Mouse (Mus musculus) intestine, embryonic 16.5 days (tissue): ENCODE measurements around the gene Nkx1-2. TPM values are rescaled to one million over a fixed set of nuclear protein-coding genes. Genes with fewer than 3 reads are reported as not detected.

Source experiments
- ATAC-seq: fragments of 200-750 bp; cut with Nextera tagmentation; 2 replicates; pipeline ENCODE4 v1.8.0; 2017; ENCODE audit warnings: moderate TSS enrichment, moderate library complexity
- H3K27ac ChIP-seq: fragments of 300-500 bp; sonication (generic); 2 replicates; pipeline ENCODE4 v1.5.1; 2014; ENCODE audit warnings: mild to moderate bottlenecking, low read length
- H3K27me3 ChIP-seq: fragments of 300-500 bp; sonication (generic); replicated peaks from 2 replicates; pipeline ENCODE4 v1.6.1; 2014; ENCODE audit warnings: low read length, control low read depth, mixed read lengths; ENCODE audit not compliant: control insufficient read depth, insufficient read depth
- H3K36me3 ChIP-seq: fragments of 300-500 bp; sonication (generic); 2 replicates; pipeline ENCODE4 v1.6.1; 2014; ENCODE audit warnings: low read length, control low read depth; ENCODE audit not compliant: control insufficient read depth, insufficient read depth
- H3K4me1 ChIP-seq: fragments of 300-500 bp; sonication (generic); 2 replicates; pipeline ENCODE4 v1.6.1; 2014; ENCODE audit warnings: low read length, control low read depth, mixed read lengths; ENCODE audit not compliant: control insufficient read depth, insufficient read depth
- H3K4me2 ChIP-seq: fragments of 300-500 bp; sonication (generic); 2 replicates; pipeline ENCODE4 v1.6.1; 2014; ENCODE audit warnings: low read depth, low read length, control low read depth
- H3K4me3 ChIP-seq: fragments of 300-500 bp; sonication (generic); 2 replicates; pipeline ENCODE4 v1.5.1; 2014; ENCODE audit warnings: mild to moderate bottlenecking, low read length
- H3K9ac ChIP-seq: fragments of 300-500 bp; sonication (generic); 2 replicates; pipeline ENCODE4 v1.6.1; 2014; ENCODE audit warnings: low read depth, low read length
- H3K9me3 ChIP-seq: fragments of 300-500 bp; sonication (generic); 2 replicates; pipeline ENCODE4 v1.6.1; 2016; ENCODE audit warnings: low read length, control low read depth; ENCODE audit not compliant: control insufficient read depth
- WGBS: fragments of 180-500 bp; shearing (Covaris S2); extraction: QIAGEN DNeasy Blood & Tissue Kit; methylation state at CpG from one replicate; pipeline ENCODE4 v1.1.7; 2014; 5-methylcytosine and 5-hydroxymethylcytosine counted together
- polyA plus RNA-seq: library from polyadenylated mRNA; unstranded; fragments of >200 nt; fragmentation: Nextera tagmentation; extraction: Ambion mirVana; gene quantifications from 2 replicates; pipeline ENCODE4 v1.2.1, GENCODE M21; 2015

The Nkx1-2 gene
- polyA plus RNA-seq, 1 experiment from 2014 or later = 0.70 TPM

- no peaks in the 10 kb centered on the region for H3K27me3 ChIP-seq
- H3K4me3 ChIP-seq = no peak overlapping the region
- no peak overlapping the region for H3K4me2 ChIP-seq
- H3K9me3 ChIP-seq = no peaks in the 10 kb centered on the region
- no peaks in the 10 kb centered on the region for H3K36me3 ChIP-seq
- 49% methylated on average over 4 of the region's 4 CpGs for WGBS
- no peak for ATAC-seq
- no peaks in the 10 kb centered on the region for H3K4me1 ChIP-seq
- H3K27ac ChIP-seq = no peak overlapping the region
- H3K9ac ChIP-seq = no peak overlapping the region
Measured at GRCm38 (mm10) chr7:132626174-132626573, 26.7 kb upstream of the Nkx1-2 start.

- Histone ChIP-seq H3K9me3 (no peaks in the 10 kb centered on the region), H3K36me3 (no peaks in the 10 kb centered on the region), H3K9ac (no peak overlapping the region), H3K4me3 (no peak overlapping the region), H3K4me1 (no peaks in the 10 kb centered on the region), H3K27me3 (no peaks in the 10 kb centered on the region), H3K4me2 (no peak overlapping the region), H3K27ac (no peak overlapping the region)
- 77% methylated on average over 10 of the region's 10 CpGs for WGBS
- ATAC-seq = no peak
Measured at GRCm38 (mm10) chr7:132624161-132624560, 24.7 kb upstream of the Nkx1-2 start.

- no peaks in the 10 kb centered on the region for H3K27me3 ChIP-seq
- H3K9ac ChIP-seq = no peak overlapping the region
- no peak overlapping the region for H3K4me2 ChIP-seq
- no peak for ATAC-seq
- WGBS = 88% methylated on average over 15 of the region's 15 CpGs
- no peaks in the 10 kb centered on the region for H3K36me3 ChIP-seq
- H3K27ac ChIP-seq = no peak overlapping the region
- no peaks in the 10 kb centered on the region for H3K9me3 ChIP-seq
- no peaks in the 10 kb centered on the region for H3K4me1 ChIP-seq
- H3K4me3 ChIP-seq = no peak overlapping the region
Measured at GRCm38 (mm10) chr7:132619975-132620918, 20.8 kb upstream of the Nkx1-2 start.

GRCm38 (mm10) chr7:132619549-132619948, 20.1 kb upstream of the Nkx1-2 start:
- 91% methylated on average over 8 of the region's 8 CpGs for WGBS
- H3K9me3 ChIP-seq = no peaks in the 10 kb centered on the region
- H3K36me3 ChIP-seq = no peaks in the 10 kb centered on the region
- no peak overlapping the region for H3K4me3 ChIP-seq
- no peak overlapping the region for H3K4me2 ChIP-seq
- H3K27ac ChIP-seq = no peak overlapping the region
- ATAC-seq = no peak
- no peaks in the 10 kb centered on the region for H3K4me1 ChIP-seq
- no peaks in the 10 kb centered on the region for H3K27me3 ChIP-seq
- H3K9ac ChIP-seq = no peak overlapping the region

- Histone ChIP-seq H3K4me2 (no peak overlapping the region), H3K4me3 (no peak overlapping the region), H3K9me3 (no peaks in the 10 kb centered on the region), H3K36me3 (no peaks in the 10 kb centered on the region), H3K9ac (no peak overlapping the region), H3K4me1 (no peaks in the 10 kb centered on the region), H3K27me3 (no peaks in the 10 kb centered on the region), H3K27ac (no peak overlapping the region)
- WGBS = 88% methylated on average over 5 of the region's 5 CpGs
- no peak for ATAC-seq
Measured at GRCm38 (mm10) chr7:132617021-132617564, 17.7 kb upstream of the Nkx1-2 start.

DNA sequence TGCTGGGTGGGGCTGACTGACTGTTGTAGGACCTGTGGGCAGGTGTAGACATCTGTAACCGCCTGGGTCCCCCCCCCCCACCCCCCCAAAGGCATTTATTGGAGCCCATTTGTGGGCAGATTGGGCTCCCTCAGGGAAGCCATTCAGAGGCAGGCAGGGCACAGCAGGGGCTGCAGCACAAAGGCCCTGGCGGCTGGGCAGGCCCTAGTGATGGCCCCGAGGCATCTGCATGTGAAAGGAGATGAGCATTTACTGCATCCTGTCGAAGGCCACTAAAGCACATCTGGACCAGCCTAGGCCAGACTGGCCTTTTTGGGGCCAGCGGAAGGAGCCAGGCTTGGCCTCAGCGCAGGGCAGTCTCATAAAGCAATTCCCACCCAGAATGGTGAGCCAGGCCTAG, 17.0 kb upstream of the Nkx1-2 start:
- H3K27me3 ChIP-seq = no peaks in the 10 kb centered on the region
- WGBS = 64% methylated on average over 6 of the region's 6 CpGs
- H3K4me3 ChIP-seq = no peak overlapping the region
- no peak for ATAC-seq
- H3K4me1 ChIP-seq = no peaks in the 10 kb centered on the region
- H3K36me3 ChIP-seq = no peaks in the 10 kb centered on the region
- H3K4me2 ChIP-seq = no peak overlapping the region
- no peaks in the 10 kb centered on the region for H3K9me3 ChIP-seq
- H3K27ac ChIP-seq = no peak overlapping the region
- H3K9ac ChIP-seq = no peak overlapping the region

DNA sequence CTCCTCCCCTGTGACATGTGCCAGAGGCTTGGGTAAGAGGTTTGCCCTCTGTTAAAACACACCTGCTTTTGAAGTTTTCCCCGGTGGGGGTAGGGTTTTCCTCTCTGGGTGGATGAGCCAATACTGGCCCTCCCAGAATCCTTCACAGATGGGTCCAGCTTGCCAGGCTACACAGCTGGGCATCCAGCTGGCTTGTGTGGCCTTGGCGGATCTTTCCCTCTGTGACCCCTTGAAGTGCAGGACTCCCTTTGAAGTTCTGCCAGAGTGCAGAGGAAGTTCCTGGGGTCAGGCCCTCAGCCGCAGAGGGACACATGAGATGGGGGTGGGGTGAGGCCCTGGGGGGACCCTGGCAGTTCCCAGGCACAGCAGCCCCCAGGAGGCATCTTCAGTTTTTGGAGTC, 15.9 kb upstream of the Nkx1-2 start:
- 33% methylated on average over 3 of the region's 3 CpGs for WGBS
- Histone ChIP-seq H3K27me3 (no peaks in the 10 kb centered on the region), H3K4me3 (no peak overlapping the region), H3K9ac (no peak overlapping the region), H3K9me3 (no peaks in the 10 kb centered on the region), H3K27ac (no peak overlapping the region), H3K36me3 (no peaks in the 10 kb centered on the region), H3K4me2 (no peak overlapping the region), H3K4me1 (0 out of 2 replicates have a peak, but pooled peaks cover 2% of the 10 kb centered on the region)
- no peak for ATAC-seq

- no peaks in the 10 kb centered on the region for H3K36me3 ChIP-seq
- peaks cover 5% of the 10 kb centered on the region; the same call in 1 of the 2 replicates for H3K4me1 ChIP-seq
- no peak overlapping the region for H3K9ac ChIP-seq
- H3K9me3 ChIP-seq = no peaks in the 10 kb centered on the region
- no peak overlapping the region for H3K27ac ChIP-seq
- H3K4me3 ChIP-seq = no peak overlapping the region
- ATAC-seq = no peak
- no peaks in the 10 kb centered on the region for H3K27me3 ChIP-seq
- peak overlapping the region; percentile 64 for H3K4me2 ChIP-seq
- 88% methylated on average over 8 of the region's 8 CpGs for WGBS
Measured at GRCm38 (mm10) chr7:132611530-132611929, 12.1 kb upstream of the Nkx1-2 start.

GRCm38 (mm10) chr7:132610468-132611318, 11.3 kb upstream of the Nkx1-2 start, which contains the start of gene Lhpp:
Gene Lhpp, plus strand, starts transcription at chr7:132610638.
- Histone ChIP-seq H3K4me3 (peak within 1 kb of the TSS; percentile 74), H3K27ac (peak within 1 kb of the TSS; percentile 40), H3K9ac (peak within 1 kb of the TSS; percentile 73), H3K36me3 (no peaks in the 10 kb centered on the region), H3K27me3 (no peaks in the 10 kb centered on the region), H3K4me1 (peaks cover 5% of the 10 kb centered on the region; the same call in 1 of the 2 replicates), H3K9me3 (no peaks in the 10 kb centered on the region), H3K4me2 (peak within 1 kb of the TSS; percentile 64)
- WGBS = 7% methylated on average over 44 of the region's 44 CpGs
- ATAC-seq = peak; percentile 94
